Comparison of ENCODE assay signal across 1 mouse cellular context in the genomic region with DNA sequence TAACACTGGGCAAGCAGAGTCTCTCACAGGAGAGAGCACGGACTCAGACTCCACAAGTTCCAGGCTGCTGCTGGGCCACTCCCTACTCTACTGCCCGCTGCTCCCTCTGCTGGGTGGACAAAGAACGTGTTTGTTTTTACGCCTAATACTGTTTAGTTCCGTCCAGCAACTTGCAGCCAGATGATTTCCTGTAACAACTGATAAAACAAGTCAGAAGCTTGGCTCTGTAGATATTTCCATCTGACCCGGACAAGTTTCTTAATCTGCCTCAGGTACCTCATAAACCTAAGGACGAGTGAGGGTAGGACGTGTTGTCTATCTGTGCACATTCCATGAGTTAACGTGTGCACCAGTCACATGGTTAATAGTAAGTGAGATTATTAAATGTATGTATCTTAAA.
TF ChIP-seq lines count a peak whose summit lies in the region.

No protein-coding gene starts in this region.

TF ChIP-seq in MEL, 35 proteins besides CTCF, POLR2A, EP300 and RAD21 (continued from another document):
- peak; percentile 63 for TF ChIP-seq MAX (IDR thresholded peaks at IDR 0.05; ENCODE audit: low read length)
- TF ChIP-seq ZNF384 (IDR thresholded peaks at IDR 0.05; ENCODE audit: low read depth, low read length) = no peak
- peak; percentile 83 for TF ChIP-seq GATA1 (IDR thresholded peaks at IDR 0.05; ENCODE audit: low read depth, low read length)
- peak; percentile 95 for TF ChIP-seq ETS1 (IDR thresholded peaks at IDR 0.05; ENCODE audit: low read depth, low read length)
- TF ChIP-seq MYC (IDR thresholded peaks at IDR 0.05; ENCODE audit: low read depth, low read length) = peak; percentile 84
- TF ChIP-seq NELFE (IDR thresholded peaks at IDR 0.05; ENCODE audit: low read depth, low read length) = no peak
- 0 out of 2 replicates have a peak, but pooled peaks have one; percentile 42 for TF ChIP-seq TBP (IDR thresholded peaks at IDR 0.05; ENCODE audit: low read depth, low read length)
- TF ChIP-seq USF1 (IDR thresholded peaks at IDR 0.05; ENCODE audit: low read depth, low read length) = peak; percentile 72; the same call in 1 of the 2 replicates
- no peak for TF ChIP-seq MEF2A (IDR thresholded peaks at IDR 0.05; ENCODE audit: extremely low read depth, insufficient replicate concordance, low read depth, low read length, poor library complexity, severe bottlenecking)
- TF ChIP-seq NRF1 (IDR thresholded peaks at IDR 0.05; ENCODE audit: insufficient read depth, low read depth, low read length, poor library complexity, severe bottlenecking) = no peak
- TF ChIP-seq GABPA (IDR thresholded peaks at IDR 0.05; ENCODE audit: low read depth, low read length) = peak; percentile 38; the same call in 1 of the 2 replicates
